Mouse (Mus musculus): Measurements from ENCODE around the gene Zfp160. TPM values are rescaled to one million over a fixed set of nuclear protein-coding genes. Genes with fewer than 3 reads are reported as not detected.

Gene Zfp160
- total RNA-seq, 4 experiments from 2014 or later, result 19.7 to 24.2 (median 21.4) TPM

Other genes with a start within 250 kb of the Zfp160 start
- gene Vmn1r228, start 222.7 kb upstream of the Zfp160 start, total RNA-seq (2022), result under 1 TPM in 1 of 4 experiments, not detected in 3; 0.08 TPM
- gene Vmn1r229, start 197.3 kb upstream of the Zfp160 start, total RNA-seq (2022), result under 1 TPM; 0.02 to 0.09 (median 0.06) TPM
- gene Vmn1r230, start 168.5 kb upstream of the Zfp160 start, total RNA-seq (2022), result not detected
- gene Vmn1r231, start 103.8 kb upstream of the Zfp160 start, total RNA-seq (2022), result not detected
- not detected for gene Vmn1r232, start 89.2 kb upstream of the Zfp160 start, total RNA-seq (2022)
- 100 to 1,000 TPM; 510 to 549 (median 533) TPM for gene Ppp2r1a, start 63.6 kb upstream of the Zfp160 start, total RNA-seq (2022)
- not detected for gene Vmn1r233, start 12.4 kb upstream of the Zfp160 start, total RNA-seq (2022)
- not detected for gene Vmn1r234, start 217.2 kb downstream of the Zfp160 start, total RNA-seq (2022)
- not detected for gene Vmn1r235, start 247.5 kb downstream of the Zfp160 start, total RNA-seq (2022)